Mouse (Mus musculus): ENCODE data around the gene Mapk14.

Mapk14 gene

GRCm38 (mm10) chr17:28785036-28785435 lies 93.9 kb downstream of the Mapk14 start:
- DNase-seq = no peak

DNA sequence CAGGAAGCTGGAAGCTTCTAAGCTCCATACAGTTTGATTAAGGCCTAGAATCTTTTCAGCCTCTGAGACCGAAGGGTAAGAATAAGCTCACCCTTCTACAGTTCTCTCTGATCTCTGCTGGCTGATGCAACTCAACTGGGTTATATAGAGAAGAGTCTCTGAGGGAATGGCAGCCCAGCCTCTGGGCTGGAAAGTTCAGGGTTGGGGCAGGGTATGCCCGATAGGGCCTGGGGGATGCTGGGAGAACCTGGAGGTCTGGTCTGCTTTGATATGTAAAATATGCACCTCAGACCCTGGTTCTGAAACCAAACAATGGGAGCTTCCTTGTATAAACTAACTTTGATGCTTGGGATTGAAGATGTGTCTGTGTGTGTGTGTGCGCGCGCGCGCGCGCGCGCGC lies 96.4 kb downstream of the Mapk14 start:
- no peak for DNase-seq

GRCm38 (mm10) chr17:28797031-28797430 lies 105.9 kb downstream of the Mapk14 start:
- no peak for DNase-seq
